Mouse (Mus musculus) midbrain, embryonic 13.5 days (tissue): ENCODE data around the gene Saxo2. TPM values are rescaled to one million over a fixed set of nuclear protein-coding genes. Genes with fewer than 3 reads are reported as not detected.

Experiments used
- ATAC-seq: fragments of 200-750 bp; cut with Nextera tagmentation; 2 replicates; pipeline ENCODE4 v1.8.0; 2017; ENCODE audit warnings: mild to moderate bottlenecking, moderate TSS enrichment, moderate library complexity
- H3K27ac ChIP-seq: fragments of 300-500 bp; sonication (generic); 2 replicates; pipeline ENCODE4 v1.5.1; 2015; ENCODE audit warnings: inconsistent platforms, mild to moderate bottlenecking, moderate library complexity
- H3K27me3 ChIP-seq: fragments of 300-500 bp; sonication (generic); 2 replicates; pipeline ENCODE4 v1.6.1; 2015; ENCODE audit warnings: mild to moderate bottlenecking, inconsistent platforms
- H3K36me3 ChIP-seq: fragments of 300-500 bp; sonication (generic); 2 replicates; pipeline ENCODE4 v1.6.1; 2015; ENCODE audit warnings: mild to moderate bottlenecking, inconsistent platforms
- H3K4me1 ChIP-seq: fragments of 300-500 bp; sonication (generic); replicated peaks from 2 replicates; pipeline ENCODE4 v1.6.1; 2015; ENCODE audit warnings: inconsistent platforms
- H3K4me2 ChIP-seq: fragments of 300-500 bp; sonication (generic); replicated peaks from 2 replicates; pipeline ENCODE4 v1.6.1; 2015; ENCODE audit warnings: moderate library complexity, mild to moderate bottlenecking, inconsistent platforms
- H3K4me3 ChIP-seq: fragments of 300-500 bp; sonication (generic); replicated peaks from 2 replicates; pipeline ENCODE4 v1.5.1; 2015; ENCODE audit warnings: mild to moderate bottlenecking, inconsistent platforms
- H3K9ac ChIP-seq: fragments of 300-500 bp; sonication (generic); replicated peaks from 2 replicates; pipeline ENCODE4 v1.6.1; 2015; ENCODE audit warnings: mild to moderate bottlenecking, inconsistent platforms
- H3K9me3 ChIP-seq: fragments of 300-500 bp; sonication (generic); 2 replicates; pipeline ENCODE4 v1.6.1; 2016; ENCODE audit warnings: mild to moderate bottlenecking, inconsistent platforms
- WGBS: fragments of 180-500 bp; shearing (Covaris S2); methylation state at CpG from one replicate; pipeline ENCODE4 v1.1.7; 2015; 5-methylcytosine and 5-hydroxymethylcytosine counted together
- polyA plus RNA-seq: library from polyadenylated mRNA; unstranded; fragments of >200 nt; fragmentation: Nextera tagmentation; extraction: Ambion mirVana; gene quantifications from 2 replicates; pipeline ENCODE4 v1.2.1, GENCODE M21; 2015

Gene Saxo2
- polyA plus RNA-seq, 1 experiment from 2014 or later: 19.6 TPM

DNA sequence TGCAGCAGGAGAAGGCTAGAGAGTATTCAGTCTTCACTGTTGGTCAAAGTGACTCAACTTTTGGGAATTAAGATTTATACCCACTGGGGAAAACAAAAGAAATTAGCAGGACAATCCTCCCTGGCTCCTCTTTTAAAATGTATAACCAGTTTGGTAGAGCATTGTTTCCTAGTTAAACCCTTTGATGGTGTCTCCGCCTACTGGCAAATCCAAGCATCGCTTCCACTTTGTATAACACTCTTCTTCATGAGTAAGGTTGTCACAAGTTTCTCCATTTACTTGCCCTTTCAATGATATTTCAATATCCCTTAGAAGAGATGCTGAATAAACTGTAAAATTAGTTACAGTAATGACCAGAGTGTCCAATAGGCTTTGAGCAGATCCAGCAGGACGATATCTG, 38.7 kb downstream of the Saxo2 start:
- Histone ChIP-seq H3K36me3 (no peaks in the 10 kb centered on the region), H3K27ac (no peak overlapping the region), H3K4me2 (no peak overlapping the region), H3K4me1 (no peaks in the 10 kb centered on the region), H3K9ac (no peak overlapping the region), H3K27me3 (no peaks in the 10 kb centered on the region), H3K4me3 (no peak overlapping the region), H3K9me3 (no peaks in the 10 kb centered on the region)
- ATAC-seq: no peak
- 68% methylated on average over 3 of the region's 3 CpGs for WGBS

DNA sequence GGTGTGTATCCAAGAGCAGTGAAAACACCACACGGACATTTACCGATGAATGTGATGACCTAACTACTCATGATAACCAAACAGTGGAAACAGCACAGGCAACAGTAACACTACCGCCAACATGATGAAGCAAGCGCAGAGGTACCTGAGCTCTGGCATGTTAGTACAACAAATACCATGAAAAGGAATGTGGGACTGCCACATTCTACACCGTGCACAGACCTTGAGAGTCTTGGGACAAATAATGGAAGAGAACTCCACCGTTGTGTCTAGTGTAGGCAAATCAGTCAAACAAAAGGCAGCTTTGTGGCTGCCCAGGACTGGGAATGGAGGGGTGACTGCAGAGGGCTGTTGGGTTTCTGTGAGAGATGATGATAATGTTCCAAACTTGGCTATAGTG, 42.9 kb downstream of the Saxo2 start:
- H3K9ac ChIP-seq: no peak overlapping the region

DNA sequence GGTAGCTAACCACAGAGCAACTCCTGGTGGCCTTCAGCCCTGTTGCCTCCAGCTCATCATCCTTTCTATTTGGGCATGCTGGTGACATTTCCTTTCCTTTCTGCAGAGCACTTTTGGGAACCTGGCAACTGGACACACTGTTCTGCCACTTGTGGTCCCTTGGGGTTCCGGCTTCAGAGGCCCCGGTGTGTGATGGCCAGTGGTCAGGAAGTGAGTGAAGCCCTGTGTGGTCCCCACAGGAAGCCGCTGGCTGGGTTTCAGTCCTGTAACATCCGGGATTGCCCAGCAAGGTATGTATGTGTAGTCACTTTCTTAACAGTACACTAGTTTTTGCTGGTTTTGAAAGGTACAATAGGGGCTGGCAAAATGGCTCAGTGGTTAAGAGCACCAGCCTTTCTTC, 46.3 kb downstream of the Saxo2 start:
- WGBS: 92% methylated on average over 4 of the region's 4 CpGs
- Histone ChIP-seq H3K9ac (no peak overlapping the region), H3K9me3 (no peaks in the 10 kb centered on the region), H3K4me1 (no peaks in the 10 kb centered on the region), H3K36me3 (no peaks in the 10 kb centered on the region), H3K4me3 (no peak overlapping the region), H3K4me2 (no peak overlapping the region), H3K27me3 (no peaks in the 10 kb centered on the region), H3K27ac (no peak overlapping the region)
- ATAC-seq: no peak

More for the DNA sequence above, 42.9 kb downstream of the Saxo2 start:
- Histone ChIP-seq H3K4me1 (no peaks in the 10 kb centered on the region), H3K27ac (no peak overlapping the region), H3K27me3 (no peaks in the 10 kb centered on the region), H3K9me3 (no peaks in the 10 kb centered on the region), H3K4me2 (no peak overlapping the region), H3K36me3 (no peaks in the 10 kb centered on the region), H3K4me3 (no peak overlapping the region)
- 85% methylated on average over 6 of the region's 6 CpGs for WGBS
- no peak for ATAC-seq

DNA sequence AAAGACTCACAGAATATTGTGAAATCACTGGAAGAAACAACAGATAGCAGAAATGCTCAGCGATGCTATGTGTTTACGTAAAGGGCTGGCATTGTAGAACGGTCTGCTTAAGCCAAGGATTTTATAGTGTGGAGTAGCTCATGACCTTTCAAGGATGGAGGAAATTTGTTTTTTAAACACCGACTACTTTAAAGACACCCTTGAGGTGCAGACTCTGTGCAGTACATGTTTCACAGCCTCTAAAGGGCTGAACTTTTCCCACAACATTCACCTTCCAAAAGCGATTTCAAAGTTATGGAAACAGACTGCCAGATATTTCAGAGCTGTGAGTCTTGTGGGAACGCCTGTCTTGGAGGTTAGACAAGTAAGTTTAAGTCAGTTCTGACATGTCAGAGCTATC, 57.4 kb downstream of the Saxo2 start:
- Histone ChIP-seq H3K4me2 (no peak overlapping the region), H3K9me3 (no peaks in the 10 kb centered on the region), H3K4me3 (no peak overlapping the region), H3K27ac (no peak overlapping the region), H3K36me3 (no peaks in the 10 kb centered on the region), H3K9ac (no peak overlapping the region), H3K27me3 (no peaks in the 10 kb centered on the region), H3K4me1 (no peaks in the 10 kb centered on the region)
- WGBS: 91% methylated on average over 6 of the region's 6 CpGs
- ATAC-seq: no peak

Other genes with a start within 250 kb of the Saxo2 start
- 20.1 and 21.0 TPM in 2 replicates for gene Efl1, start 86 bp upstream of the Saxo2 start, polyA plus RNA-seq
- gene Mex3b, start 218.8 kb upstream of the Saxo2 start, polyA plus RNA-seq: 41.0 and 42.9 TPM in 2 replicates